Mouse (Mus musculus): ENCODE measurements around the gene Lsm3.

The Lsm3 gene

GRCm38 (mm10) chr6:91552693-91553092 is 37.0 kb downstream of the Lsm3 start:
- no peak for DNase-seq (ENCODE audit: low spot score)

GRCm38 (mm10) chr6:91558565-91558964 is 42.8 kb downstream of the Lsm3 start:
- no peak for DNase-seq (ENCODE audit: low spot score)

- DNase-seq (ENCODE audit: low spot score) = no peak
These were observed 43.6 kb downstream of the Lsm3 start for GRCm38 (mm10) chr6:91559371-91559770.

- DNase-seq (ENCODE audit: low spot score) = no peak
These were observed 44.5 kb downstream of the Lsm3 start for GRCm38 (mm10) chr6:91560186-91560585.

- DNase-seq (ENCODE audit: low spot score) = no peak
These were observed 47.3 kb downstream of the Lsm3 start for GRCm38 (mm10) chr6:91563031-91563430.

- DNase-seq (ENCODE audit: low spot score) = no peak
These were observed 50.7 kb downstream of the Lsm3 start for GRCm38 (mm10) chr6:91566407-91566806.
